ENCODE assay signal across 13 mouse cellular contexts in the genomic region with DNA sequence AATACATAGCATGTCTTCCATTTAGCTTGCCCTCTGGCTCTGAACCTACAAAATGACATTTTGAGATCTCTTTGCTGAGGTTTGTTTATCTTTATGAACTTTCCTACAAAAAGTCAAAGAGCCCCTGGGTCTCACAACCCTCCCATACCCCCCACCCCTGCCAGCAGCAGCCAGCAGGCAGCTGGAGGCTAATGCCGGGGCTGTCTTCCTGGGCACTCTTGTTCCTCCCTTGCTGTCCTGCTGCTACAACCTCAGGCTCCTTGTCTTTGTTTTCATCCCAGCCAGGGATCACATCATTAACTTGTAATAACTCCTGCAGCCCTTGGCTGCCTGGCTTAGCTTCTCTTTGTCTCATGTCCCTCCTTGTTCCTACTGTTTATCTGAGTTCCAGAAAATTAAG.
"Had no signal": no experiment of that assay in that cellular context is flagged by ENCODE, and none has a peak within 500 bp of the region (broad histone marks: within the 10 kb centered on the region; RNA-seq: fewer than 3 reads in every experiment).

No protein-coding gene starts in this region.

- H3K4me2 ChIP-seq: kidney, embryonic 15.5 days; liver, embryonic 13.5 days; midbrain, embryonic 11.5 days had no signal

- H3K4me3 ChIP-seq: kidney, embryonic 15.5 days; layer of hippocampus, adult 2 months; liver, embryonic 13.5 days had no signal

- H3K27me3 ChIP-seq: kidney, embryonic 15.5 days; liver, embryonic 13.5 days had no signal

- H3K36me3 ChIP-seq: kidney, embryonic 15.5 days; liver, embryonic 13.5 days had no signal

- H3K9ac ChIP-seq: kidney, embryonic 15.5 days; liver, embryonic 13.5 days had no signal

- H3K9me3 ChIP-seq: kidney, embryonic 15.5 days; liver, embryonic 13.5 days had no signal

- DNase-seq: kidney, adult 11 months; kidney, adult 8-10 months; kidney, postnatal 25 days; layer of hippocampus, adult 9-11 months; liver, embryonic 13.5 days; lung, adult 2 months; lung, postnatal 14 days; lung, postnatal 4 days; thymus, adult 18-20 months; thymus, postnatal 36 days had no signal

- H3K27ac ChIP-seq: kidney, embryonic 15.5 days; layer of hippocampus, adult 2 months; liver, embryonic 13.5 days had no signal

- H3K4me1 ChIP-seq: kidney, embryonic 15.5 days; liver, embryonic 13.5 days had no signal
